Mouse (Mus musculus) cerebellum, adult 9-11 months (tissue): ENCODE measurements around the gene Kbtbd12.

Experiments used
- DNase-seq: peaks from one replicate; pipeline ENCODE4 v3.0.0; 2022

Gene Kbtbd12

DNA sequence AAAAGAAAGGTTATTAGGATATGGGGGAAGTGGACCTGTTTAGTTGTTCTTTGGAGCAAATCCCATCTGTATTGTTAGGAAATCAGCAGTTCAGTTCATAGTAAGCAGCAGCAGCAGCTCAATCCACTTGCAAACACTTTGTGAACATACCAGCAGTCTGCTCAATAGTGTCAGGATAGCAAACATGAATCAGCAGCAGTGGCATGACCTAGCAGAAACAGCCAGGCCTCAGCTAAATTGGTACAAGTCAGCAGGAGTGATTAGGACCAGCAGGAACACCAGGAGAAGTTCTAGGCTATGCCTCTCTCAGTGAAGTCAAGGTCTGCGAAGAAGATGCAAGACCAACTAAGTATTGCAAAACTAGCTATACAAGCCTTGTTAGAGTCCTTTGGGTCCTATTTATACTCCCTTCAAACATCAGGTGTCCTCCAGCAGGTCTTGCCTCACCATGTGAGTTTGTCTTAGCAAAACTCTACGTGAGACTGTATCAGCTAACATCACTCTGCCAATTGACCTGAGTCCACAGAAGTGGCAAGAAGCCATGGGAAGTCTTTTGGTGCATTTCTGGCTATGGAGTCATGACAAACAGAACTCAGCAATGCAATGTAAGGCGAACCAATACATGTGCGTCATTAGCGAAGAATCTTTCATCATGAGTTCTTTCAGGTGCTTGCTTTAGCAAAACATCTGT is at the start of gene Kbtbd12:
TSS of gene Kbtbd12 (minus strand) at position 340 of the 691 bp plus-strand sequence.
- no peak for DNase-seq

DNA sequence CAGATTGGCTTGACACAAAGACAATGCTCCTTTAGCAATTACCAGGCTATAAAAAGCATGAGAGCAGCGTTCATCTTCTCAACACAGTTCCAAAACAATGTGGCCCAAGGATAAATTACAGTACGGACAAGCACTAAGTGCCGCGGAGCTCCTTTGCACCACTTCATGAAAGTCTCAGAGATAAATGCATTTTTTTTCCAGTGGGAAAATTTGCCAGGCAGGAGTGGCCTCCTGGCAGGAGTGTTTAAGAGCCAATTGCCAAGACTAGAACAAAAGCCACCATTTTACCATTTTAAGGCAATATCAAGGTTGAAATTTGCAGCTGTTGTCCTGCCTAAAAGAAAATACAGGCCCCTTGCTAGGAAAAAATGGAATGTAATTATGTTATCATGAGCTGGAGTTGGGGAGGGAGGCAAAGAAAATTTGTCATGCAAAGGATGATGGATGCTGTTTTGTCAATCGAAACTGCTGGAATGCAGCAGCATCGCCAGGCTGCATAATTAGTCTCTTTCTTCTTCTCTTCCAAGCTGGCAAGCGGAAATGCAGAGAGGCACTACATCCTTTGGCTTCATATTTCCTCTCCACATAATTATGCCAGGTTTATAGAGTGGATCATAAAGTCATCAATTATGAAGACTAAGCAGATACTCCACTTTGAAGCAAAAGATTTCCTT is 45.8 kb upstream of the Kbtbd12 start:
- no peak for DNase-seq

DNA sequence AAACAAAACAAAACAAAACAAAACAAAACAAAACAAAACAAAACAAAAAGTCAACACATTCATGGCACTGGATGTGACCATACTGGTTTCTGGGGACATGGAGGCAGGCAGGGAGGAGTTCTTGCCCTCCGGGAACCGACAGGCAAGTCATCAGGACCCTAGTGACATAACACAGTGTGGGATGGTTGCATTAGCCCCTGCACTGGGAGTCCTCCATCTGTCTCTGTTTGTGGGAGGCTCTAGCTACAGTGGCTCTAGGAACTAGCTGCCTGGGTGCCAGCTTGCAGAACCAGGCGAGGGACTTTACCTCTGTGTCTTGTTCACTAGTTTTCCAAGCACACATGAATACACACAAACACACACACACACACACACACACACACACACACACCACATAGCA is 43.3 kb upstream of the Kbtbd12 start:
- no peak for DNase-seq

GRCm38 (mm10) chr6:88677738-88678137 is 40.0 kb upstream of the Kbtbd12 start:
- DNase-seq, result no peak

DNA sequence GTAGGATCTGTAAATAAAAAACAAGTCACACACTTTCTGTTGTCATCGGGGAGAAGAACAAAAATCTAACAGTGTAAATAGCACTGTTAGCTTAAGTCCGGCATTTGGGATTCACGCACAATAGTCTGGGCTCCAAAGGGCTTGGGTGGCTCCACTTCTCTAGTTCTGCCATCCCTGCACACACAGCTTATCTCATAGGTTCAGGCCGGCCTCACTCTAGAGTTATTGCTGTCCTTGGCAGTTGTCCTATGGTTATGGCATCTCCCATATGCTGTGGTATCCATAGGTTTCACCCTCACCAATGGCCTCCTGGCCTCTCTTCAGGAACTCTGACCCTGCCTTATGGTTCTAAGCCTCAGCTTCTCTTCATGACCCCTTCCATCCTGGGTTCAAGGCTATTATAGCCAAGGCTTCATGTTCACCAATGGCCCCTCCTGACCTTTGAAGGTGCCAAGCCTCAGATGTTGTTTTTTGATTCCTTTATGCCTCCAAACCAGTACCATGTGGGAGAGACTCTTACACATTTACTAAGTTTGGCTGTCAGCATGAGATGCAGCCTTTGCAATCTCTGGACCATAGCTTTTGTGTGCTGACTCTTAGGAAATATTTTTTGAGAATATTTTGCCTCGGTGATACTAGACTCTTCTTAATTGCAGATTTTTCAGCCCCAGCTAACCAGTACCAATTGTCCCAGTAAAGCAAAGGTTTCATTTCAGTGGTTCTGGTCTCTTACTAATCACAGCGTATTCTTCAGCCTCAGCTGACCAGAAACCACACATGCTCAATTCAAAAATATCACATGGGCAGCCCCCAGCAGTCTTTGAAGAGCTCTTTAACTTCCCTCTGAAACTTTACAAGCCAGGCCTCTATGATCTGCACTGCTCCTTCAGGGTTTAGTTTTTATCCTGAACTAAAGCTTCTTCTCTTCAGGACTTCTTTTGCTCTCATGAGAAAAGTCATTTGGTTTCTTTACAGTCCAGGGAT is 39.3 kb upstream of the Kbtbd12 start:
- DNase-seq, result no peak

GRCm38 (mm10) chr6:88675815-88676214 is 38.1 kb upstream of the Kbtbd12 start:
- DNase-seq, result no peak

GRCm38 (mm10) chr6:88662284-88662683 is 24.5 kb upstream of the Kbtbd12 start:
- DNase-seq, result no peak

DNA sequence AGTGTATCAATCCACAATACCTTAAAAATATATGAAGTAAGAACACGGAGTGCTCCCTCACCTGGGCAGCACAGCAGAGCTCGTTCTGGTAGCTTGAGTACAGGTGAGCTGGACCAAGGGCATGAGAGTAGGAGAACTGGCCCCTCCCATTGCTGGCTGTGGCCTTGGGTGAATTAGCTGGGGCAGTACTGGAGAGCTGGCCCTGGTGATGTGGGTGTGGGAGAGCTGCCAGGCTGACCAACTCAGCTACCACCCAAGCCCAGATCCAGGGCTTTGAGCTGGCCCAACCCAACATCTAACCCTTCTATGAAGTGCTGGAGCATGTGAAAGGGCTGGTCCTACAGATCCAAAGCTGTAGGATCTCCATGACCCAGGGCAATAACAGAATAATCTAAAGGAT is 23.9 kb upstream of the Kbtbd12 start:
- DNase-seq, result no peak

- DNase-seq, result no peak
Observed at GRCm38 (mm10) chr6:88647564-88648295, 10.0 kb upstream of the Kbtbd12 start.

DNA sequence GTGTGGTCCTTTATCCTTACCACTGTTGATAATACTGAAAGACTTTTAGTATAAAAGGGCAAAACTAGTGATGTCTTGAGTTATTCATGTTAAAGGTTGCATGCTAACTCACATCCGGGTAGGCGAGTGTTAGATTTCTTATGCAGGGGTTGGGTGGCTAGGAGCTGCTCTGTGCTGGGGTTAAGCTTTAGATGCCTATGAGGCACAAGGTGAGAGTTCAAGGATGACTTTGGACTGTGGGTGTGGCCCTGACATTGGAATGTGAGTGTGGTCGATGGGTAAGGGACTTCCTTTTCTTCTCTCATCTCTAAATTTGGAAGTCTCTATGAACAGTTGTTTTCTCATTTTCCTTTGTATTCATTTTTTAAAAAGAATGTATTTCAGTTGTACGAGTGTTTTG is 7.0 kb upstream of the Kbtbd12 start:
- no peak for DNase-seq

GRCm38 (mm10) chr6:88641346-88641920 is 3.7 kb upstream of the Kbtbd12 start:
- no peak for DNase-seq

- DNase-seq, result no peak
Observed at GRCm38 (mm10) chr6:88640331-88640730, 2.6 kb upstream of the Kbtbd12 start.

- DNase-seq, result no peak
Observed at GRCm38 (mm10) chr6:88639921-88640320, 2.2 kb upstream of the Kbtbd12 start.

DNA sequence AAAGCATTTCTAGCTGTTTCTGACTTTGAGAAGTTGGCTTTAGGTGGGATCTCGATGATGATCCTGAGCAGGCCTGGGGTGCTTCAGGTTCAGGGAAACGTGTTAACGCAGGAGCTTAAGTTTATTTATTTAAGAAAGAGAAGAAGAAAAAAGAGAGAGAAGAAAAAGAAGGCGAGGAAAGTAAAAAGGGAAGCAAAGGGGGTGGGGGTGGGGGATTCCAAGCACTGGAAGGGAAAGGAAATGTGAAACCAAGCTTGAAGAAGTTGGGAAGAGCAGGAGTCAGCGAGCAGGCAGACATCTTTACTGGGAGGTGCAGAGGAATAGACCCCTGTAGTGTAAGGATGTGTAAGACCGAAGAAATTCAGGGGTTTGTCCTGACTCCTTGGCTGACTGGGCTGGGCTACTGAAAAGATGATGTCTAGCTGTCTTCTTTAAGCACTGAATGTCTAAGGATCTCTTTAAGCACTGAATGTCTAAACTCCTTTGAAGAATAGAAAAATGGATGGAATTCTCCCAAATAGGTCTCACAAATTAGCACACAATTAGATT is 1.7 kb upstream of the Kbtbd12 start:
- no peak for DNase-seq

DNA sequence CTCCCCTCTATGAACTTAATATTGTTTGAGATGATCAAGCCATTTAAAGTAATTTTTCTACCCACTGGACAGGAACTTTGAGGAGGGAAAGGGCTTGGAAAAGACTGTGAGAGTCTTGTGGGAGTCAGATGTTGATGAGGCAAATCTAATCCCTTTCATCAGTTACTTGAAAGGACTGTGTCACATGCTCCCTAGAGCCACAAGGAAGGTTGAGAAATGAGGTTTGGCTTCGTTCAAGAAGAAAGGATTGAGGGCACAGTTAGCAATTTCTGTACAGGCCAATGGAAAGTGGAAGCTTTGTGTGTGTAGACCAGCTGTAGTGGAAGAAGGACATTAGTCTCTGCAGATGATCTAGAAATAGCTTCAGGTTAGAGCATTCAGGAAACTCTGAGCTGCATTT is 1.2 kb upstream of the Kbtbd12 start:
- no peak for DNase-seq

GRCm38 (mm10) chr6:88635881-88636754 is 1.6 kb downstream of the Kbtbd12 start:
- no peak for DNase-seq

DNA sequence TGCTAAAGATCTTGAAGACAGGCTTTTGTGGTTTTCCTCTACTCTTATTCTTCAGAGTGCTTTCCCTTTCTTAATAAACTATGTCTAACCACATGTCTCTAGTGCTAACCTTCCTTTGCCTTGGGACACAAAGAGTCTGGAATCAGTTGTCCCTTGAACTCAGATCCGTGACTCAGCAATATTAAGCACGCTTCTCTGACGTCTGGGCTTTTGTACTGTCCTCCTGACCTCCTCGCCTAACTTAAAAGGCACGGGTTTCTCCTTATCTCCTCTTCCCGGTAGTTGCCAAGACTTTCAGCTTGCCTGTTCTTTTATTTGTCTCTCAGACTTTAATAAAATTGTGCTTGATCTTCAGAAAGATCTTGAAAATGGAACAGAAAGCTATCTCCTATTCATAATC is 6.5 kb downstream of the Kbtbd12 start:
- DNase-seq, result no peak

DNA sequence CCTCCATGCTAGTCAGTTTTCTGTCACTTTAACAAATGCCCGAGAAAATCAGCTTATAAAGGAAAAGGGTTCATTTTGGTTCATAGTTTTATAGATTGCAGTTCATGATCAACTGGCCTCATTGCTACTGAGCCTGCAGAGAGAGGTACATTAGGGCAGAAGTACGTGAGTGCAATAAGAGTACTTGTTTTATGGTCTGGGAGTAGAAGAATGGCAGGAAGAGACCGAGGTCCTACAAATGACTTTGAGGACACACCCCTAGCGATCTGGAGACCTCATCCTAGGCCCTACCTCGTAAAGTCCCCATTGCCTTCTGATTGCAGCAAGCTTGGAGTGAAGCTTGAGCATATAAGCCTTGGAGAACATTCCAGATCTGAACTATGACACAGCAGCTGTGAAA is 7.2 kb downstream of the Kbtbd12 start:
- DNase-seq, result no peak

- no peak for DNase-seq
Observed at GRCm38 (mm10) chr6:88629821-88630220, 7.9 kb downstream of the Kbtbd12 start.

GRCm38 (mm10) chr6:88627317-88627811 is 10.4 kb downstream of the Kbtbd12 start:
- DNase-seq, result peak; percentile 86

GRCm38 (mm10) chr6:88626912-88627311 is 10.8 kb downstream of the Kbtbd12 start:
- no peak for DNase-seq
